Mouse (Mus musculus) liver, postnatal 0 days (tissue): ENCODE results near the gene Fau.

ENCODE experiments used
- CTCF ChIP-seq: sonication (generic); IDR thresholded peaks from 2 replicates; pipeline ENCODE4 v1.5.1; 2016; ENCODE audit warnings: antibody characterized with exemption, low read depth
- EP300 ChIP-seq: IDR thresholded peaks from 2 replicates; pipeline ENCODE4 v1.6.1; 2016; ENCODE audit warnings: antibody characterized with exemption, low read depth, mild to moderate bottlenecking

DNA sequence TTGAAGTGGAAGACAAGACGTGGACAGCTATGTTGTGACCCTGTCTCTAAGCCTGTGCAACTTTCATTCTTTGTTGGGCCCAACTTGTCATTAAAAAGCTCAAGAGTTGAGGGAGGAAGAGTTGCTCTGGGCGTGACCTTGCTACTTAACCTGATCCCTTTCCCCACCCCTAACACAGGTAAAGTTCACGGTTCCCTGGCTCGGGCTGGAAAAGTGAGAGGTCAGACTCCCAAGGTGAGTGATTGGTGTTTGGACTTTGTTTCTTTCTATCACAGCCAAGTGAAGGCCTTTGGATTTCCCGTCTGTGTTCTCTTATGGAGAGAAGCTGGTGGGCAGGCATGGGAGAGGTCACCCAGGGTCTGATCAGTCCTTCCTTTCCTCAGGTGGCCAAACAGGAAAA lies 1.3 kb downstream of the Fau start:
- TF ChIP-seq CTCF = no peak
- TF ChIP-seq EP300 = no peak
